Mouse (Mus musculus) C2C12 (cell line): ENCODE measurements around the gene Pard3b. TPM values are rescaled to one million over a fixed set of nuclear protein-coding genes. Genes with fewer than 3 reads are reported as not detected.

Experiments used
- H3K27me3 ChIP-seq: one replicate; pipeline ENCODE4 v1.6.1; 2011; ENCODE audit not compliant: control insufficient read depth, insufficient read depth, insufficient read length
- H3K36me3 ChIP-seq: one replicate; pipeline ENCODE4 v1.6.1; 2011; ENCODE audit not compliant: control insufficient read depth, insufficient read depth
- H3K4me3 ChIP-seq: one replicate; pipeline ENCODE4 v1.5.1; 2011; ENCODE audit warnings: mild to moderate bottlenecking, control low read depth; ENCODE audit not compliant: poor library complexity, insufficient read depth, severe bottlenecking
- H3K79me2 ChIP-seq: one replicate; pipeline ENCODE4 v1.6.1; 2011; ENCODE audit not compliant: control insufficient read depth, insufficient read depth
- H3K79me3 ChIP-seq: one replicate; pipeline ENCODE4 v1.6.1; 2011; ENCODE audit warnings: low read depth, control low read depth
- H3ac ChIP-seq: one replicate; pipeline ENCODE3; 2011; ENCODE audit warnings: low read depth; ENCODE audit not compliant: control insufficient read depth, insufficient read length
- CEBPB ChIP-seq: IDR thresholded peaks from one replicate; pipeline ENCODE4 v1.6.1; 2011; ENCODE audit warnings: low read depth, mild to moderate bottlenecking, control low read depth, moderate library complexity
- CTCF ChIP-seq: IDR thresholded peaks from one replicate; pipeline ENCODE4 v1.5.1; 2011; ENCODE audit not compliant: control insufficient read depth, insufficient read depth, insufficient read length
- FOSL1 ChIP-seq: IDR thresholded peaks from one replicate; pipeline ENCODE4 v1.8.0; 2011; ENCODE audit warnings: mild to moderate bottlenecking, low read length; ENCODE audit not compliant: poor library complexity, insufficient read depth, severe bottlenecking
- MAX ChIP-seq: IDR thresholded peaks from one replicate; pipeline ENCODE4 v1.6.1; 2011; ENCODE audit warnings: mild to moderate bottlenecking, control low read depth
- MYOD1 ChIP-seq: IDR thresholded peaks from one replicate; pipeline ENCODE4 v1.6.1; 2011; ENCODE audit warnings: low read depth; ENCODE audit not compliant: control insufficient read depth, insufficient read length
- MYOG ChIP-seq: IDR thresholded peaks from one replicate; pipeline ENCODE4 v1.6.1; 2011; ENCODE audit not compliant: control insufficient read depth, insufficient read length; ENCODE audit errors: extremely low read depth
- USF1 ChIP-seq: IDR thresholded peaks from one replicate; pipeline ENCODE4 v1.6.1; 2011; ENCODE audit warnings: low read depth, mild to moderate bottlenecking, control low read depth, moderate library complexity
- polyA plus RNA-seq: library from polyadenylated mRNA; unstranded; fragments of >200 nt; fragmentation: generic; extraction: Trizol; gene quantifications from one replicate; pipeline ENCODE4 v1.2.1, GENCODE M21; 2012; ENCODE audit warnings: missing spikeins

Pard3b gene
- polyA plus RNA-seq, 1 experiment = 0.20 TPM

GRCm38 (mm10) chr1:62562987-62563386 is 924.4 kb downstream of the Pard3b start:
- Histone ChIP-seq H3K36me3 (no peaks in the 10 kb centered on the region), H3K79me2 (no peaks in the 10 kb centered on the region), H3K27me3 (no peaks in the 10 kb centered on the region), H3K79me3 (no peaks in the 10 kb centered on the region), H3ac (no peak overlapping the region), H3K4me3 (no peak overlapping the region)
- TF ChIP-seq MAX (no peak), MYOD1 (no peak), FOSL1 (no peak), CTCF (no peak)

GRCm38 (mm10) chr1:62564245-62565119 is 925.9 kb downstream of the Pard3b start:
- Histone ChIP-seq H3K4me3 (no peak overlapping the region), H3K79me3 (no peaks in the 10 kb centered on the region), H3K79me2 (no peaks in the 10 kb centered on the region), H3K27me3 (no peaks in the 10 kb centered on the region), H3ac (no peak overlapping the region), H3K36me3 (no peaks in the 10 kb centered on the region)
- no peak for TF ChIP-seq FOSL1
- no peak for TF ChIP-seq MAX
- no peak for TF ChIP-seq MYOD1
- no peak for TF ChIP-seq USF1
- no peak for TF ChIP-seq CEBPB
- no peak for TF ChIP-seq CTCF
- no peak for TF ChIP-seq MYOG

GRCm38 (mm10) chr1:62565120-62565809 is 926.6 kb downstream of the Pard3b start:
- Histone ChIP-seq H3K79me3 (no peaks in the 10 kb centered on the region), H3ac (no peak overlapping the region), H3K36me3 (no peaks in the 10 kb centered on the region), H3K79me2 (no peaks in the 10 kb centered on the region), H3K4me3 (no peak overlapping the region), H3K27me3 (no peaks in the 10 kb centered on the region)
- TF ChIP-seq CTCF = no peak
- no peak for TF ChIP-seq FOSL1
- TF ChIP-seq MAX = no peak
- no peak for TF ChIP-seq MYOD1
- TF ChIP-seq MYOG = no peak
- no peak for TF ChIP-seq USF1
- TF ChIP-seq CEBPB = no peak

- Histone ChIP-seq H3K36me3 (no peaks in the 10 kb centered on the region), H3K79me3 (no peaks in the 10 kb centered on the region), H3ac (no peak overlapping the region), H3K79me2 (no peaks in the 10 kb centered on the region), H3K27me3 (no peaks in the 10 kb centered on the region), H3K4me3 (no peak overlapping the region)
- TF ChIP-seq MYOG = no peak
- TF ChIP-seq USF1 = no peak
- TF ChIP-seq FOSL1 = no peak
- TF ChIP-seq MYOD1 = no peak
- no peak for TF ChIP-seq CEBPB
- TF ChIP-seq MAX = no peak
- TF ChIP-seq CTCF = no peak
These were observed 928.0 kb downstream of the Pard3b start for GRCm38 (mm10) chr1:62566596-62566995.

GRCm38 (mm10) chr1:62576939-62577590 is 938.4 kb downstream of the Pard3b start:
- Histone ChIP-seq H3K36me3 (no peaks in the 10 kb centered on the region), H3K4me3 (no peak overlapping the region), H3K27me3 (no peaks in the 10 kb centered on the region), H3K79me3 (no peaks in the 10 kb centered on the region), H3K79me2 (no peaks in the 10 kb centered on the region), H3ac (no peak overlapping the region)
- no peak for TF ChIP-seq CEBPB
- no peak for TF ChIP-seq FOSL1
- TF ChIP-seq USF1 = no peak
- TF ChIP-seq MYOD1 = no peak
- no peak for TF ChIP-seq CTCF
- no peak for TF ChIP-seq MAX
- no peak for TF ChIP-seq MYOG
